Mouse (Mus musculus): Measurements from ENCODE around the gene Etl4.

Etl4 gene

GRCm38 (mm10) chr2:20521686-20522285, 612.2 kb downstream of the Etl4 start:
- no peak for DNase-seq

GRCm38 (mm10) chr2:20523636-20524035, 614.1 kb downstream of the Etl4 start:
- DNase-seq: no peak

DNA sequence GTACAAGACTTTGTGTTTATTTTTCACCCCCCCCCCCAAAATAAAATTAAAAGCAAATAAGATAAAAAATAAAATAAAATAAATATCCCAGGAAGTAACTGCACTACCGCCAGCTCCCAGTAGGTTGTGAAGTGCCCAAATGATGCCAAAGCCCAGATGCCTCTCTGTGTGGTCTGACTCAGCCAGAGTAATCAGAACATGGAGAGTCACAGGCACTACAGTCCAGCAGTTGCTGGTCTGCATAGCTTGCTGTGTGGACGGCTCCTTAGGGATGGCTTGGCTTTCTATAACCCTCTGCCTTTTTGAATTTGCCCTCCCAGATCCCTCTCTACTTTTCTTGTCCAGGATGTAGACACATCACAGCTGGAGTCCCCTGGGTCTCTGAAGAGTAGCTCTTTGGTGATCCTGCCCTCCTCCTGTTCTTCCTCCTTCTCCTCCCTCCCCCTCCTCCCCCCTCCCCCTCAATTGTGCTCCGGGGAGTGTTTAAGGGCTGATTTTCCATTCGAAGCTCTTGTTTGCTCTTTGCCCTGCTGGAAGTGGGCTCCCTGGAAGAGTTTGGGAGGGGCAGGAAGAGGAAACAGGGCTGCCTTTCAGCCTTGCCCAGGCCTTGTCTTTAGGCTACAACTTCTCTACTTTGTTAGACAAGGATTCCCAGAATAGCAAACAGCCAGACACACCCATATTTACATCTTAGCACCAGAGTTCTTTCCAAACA, 616.5 kb downstream of the Etl4 start:
- no peak for DNase-seq

- no peak for DNase-seq
These were observed 617.3 kb downstream of the Etl4 start for GRCm38 (mm10) chr2:20526856-20527255.

DNA sequence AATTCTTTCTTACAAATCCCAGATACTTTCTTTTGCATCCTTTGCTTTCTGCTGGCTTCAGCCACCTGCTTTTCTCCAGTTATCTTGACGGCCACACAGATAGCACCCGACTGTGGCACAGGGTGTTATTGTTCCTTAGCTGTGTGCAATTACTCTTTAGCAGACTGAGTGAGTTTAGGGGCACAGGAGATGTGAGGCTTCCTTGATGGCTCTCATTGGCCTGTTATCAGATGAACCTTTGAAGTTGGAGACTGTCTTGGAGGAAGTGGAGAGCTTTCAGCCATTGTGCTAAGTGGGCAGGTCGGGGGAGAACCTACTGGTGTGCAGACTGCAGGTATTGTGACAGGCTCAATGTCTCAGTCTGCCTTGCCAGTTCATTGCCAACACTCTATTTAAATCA, 623.0 kb downstream of the Etl4 start:
- DNase-seq: no peak

GRCm38 (mm10) chr2:20537785-20538184, 628.2 kb downstream of the Etl4 start:
- DNase-seq: no peak

GRCm38 (mm10) chr2:20538871-20539270, 629.3 kb downstream of the Etl4 start:
- no peak for DNase-seq

DNA sequence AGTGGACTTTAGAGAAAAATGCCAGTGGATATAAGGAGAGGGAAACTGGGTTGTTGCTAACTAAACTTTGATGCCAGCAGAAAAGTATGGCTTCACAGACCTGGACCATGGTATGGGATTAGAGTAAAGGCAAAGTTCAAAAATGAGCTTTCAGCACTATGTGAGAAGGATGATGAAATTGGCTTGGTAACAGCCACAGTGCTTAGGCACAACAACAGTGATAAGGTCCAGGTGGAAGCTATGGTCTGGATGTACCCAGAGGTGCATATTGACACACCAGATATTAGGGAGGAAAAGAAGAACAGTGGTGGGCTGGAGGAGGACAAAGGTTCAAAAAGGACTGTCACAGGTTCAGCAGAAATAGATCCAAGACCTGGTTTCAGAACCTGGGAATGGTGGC, 631.7 kb downstream of the Etl4 start:
- no peak for DNase-seq

- no peak for DNase-seq
These were observed 632.7 kb downstream of the Etl4 start for GRCm38 (mm10) chr2:20542286-20542685.

GRCm38 (mm10) chr2:20545624-20546023, 636.0 kb downstream of the Etl4 start:
- DNase-seq: no peak

DNA sequence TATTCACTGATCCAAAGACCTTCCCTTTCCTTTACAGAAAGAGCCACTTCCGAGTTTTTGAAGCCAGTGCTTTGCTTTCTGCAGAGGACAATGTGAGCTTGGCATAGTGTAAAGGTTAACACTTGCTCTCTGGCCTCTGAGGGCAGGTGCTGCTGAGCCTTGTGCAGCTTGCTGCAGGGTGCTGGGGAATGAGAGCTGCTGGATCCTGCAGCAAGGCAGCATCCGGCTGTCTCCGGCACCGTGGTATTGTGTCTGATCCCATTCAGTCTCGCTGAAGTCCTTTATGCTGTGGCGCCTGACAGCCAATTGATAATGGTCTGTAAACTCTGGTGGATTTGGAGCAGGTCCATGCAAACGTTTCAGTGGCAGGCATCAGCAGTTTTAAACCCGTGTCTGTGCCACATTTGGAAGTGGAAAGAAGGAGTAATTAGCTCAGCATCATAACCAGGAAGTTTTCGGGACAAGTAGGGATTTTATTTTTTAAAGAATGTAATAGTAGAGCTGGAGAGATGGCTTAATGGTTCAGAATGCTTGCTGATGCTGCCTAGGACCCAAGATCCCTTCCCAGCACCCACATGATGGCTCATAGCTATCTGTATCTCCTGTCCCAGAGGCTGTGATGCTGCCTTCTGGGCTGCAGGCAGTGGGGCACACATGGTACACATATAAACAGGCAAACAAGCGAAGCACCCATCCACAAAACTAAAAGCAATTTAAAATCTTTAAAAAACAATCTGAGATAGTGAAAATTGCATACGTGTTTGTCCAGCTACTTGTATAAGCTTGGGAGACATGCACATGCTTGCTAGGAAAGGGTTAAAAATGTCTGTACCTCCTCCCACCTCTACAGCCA, 637.1 kb downstream of the Etl4 start:
- no peak for DNase-seq

- no peak for DNase-seq
These were observed 637.7 kb downstream of the Etl4 start for GRCm38 (mm10) chr2:20547349-20547677.

DNA sequence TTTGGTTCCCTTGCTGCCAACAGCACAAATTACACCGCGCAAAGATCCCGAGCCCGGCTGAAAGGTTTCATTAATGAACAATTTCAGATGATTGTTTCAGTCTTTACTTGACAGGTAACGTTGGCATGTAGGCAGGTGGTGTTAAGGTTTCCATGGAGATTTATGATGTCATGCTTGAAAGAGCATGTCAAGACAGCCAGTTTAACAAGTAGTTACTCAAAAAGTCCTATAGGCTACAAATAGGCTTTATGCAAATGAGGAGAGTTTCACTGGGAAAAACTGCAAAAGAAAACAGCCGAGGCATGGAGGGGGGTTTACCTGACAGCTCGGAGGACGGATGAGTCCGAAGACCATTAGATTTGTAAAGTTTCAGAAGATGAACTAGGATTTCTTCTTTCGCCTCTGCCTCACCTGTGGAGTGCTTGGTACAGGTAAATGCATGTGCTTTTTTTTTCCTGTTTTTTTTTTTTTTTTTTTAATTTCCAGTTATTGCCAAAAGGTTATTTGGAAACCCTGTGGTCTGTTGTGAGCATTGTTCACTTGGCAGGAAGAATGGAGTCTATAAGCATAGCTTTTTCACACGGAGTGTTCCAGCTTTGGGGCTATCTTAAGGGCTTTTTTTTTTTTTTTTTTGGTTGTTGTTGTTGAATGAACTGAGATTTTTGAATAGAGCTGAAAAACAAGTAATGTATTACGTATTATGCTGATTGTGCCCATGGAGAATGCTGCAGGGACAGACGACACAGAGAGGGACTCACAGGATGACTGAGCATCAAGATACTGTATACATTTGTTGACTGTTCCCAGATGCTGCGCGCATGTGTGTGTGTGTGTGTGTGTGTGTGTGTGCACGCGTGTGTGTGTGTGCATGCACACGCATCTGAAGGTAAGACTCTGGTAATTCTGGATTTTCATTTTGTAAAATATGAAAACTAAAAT, 638.4 kb downstream of the Etl4 start:
- DNase-seq: no peak

DNA sequence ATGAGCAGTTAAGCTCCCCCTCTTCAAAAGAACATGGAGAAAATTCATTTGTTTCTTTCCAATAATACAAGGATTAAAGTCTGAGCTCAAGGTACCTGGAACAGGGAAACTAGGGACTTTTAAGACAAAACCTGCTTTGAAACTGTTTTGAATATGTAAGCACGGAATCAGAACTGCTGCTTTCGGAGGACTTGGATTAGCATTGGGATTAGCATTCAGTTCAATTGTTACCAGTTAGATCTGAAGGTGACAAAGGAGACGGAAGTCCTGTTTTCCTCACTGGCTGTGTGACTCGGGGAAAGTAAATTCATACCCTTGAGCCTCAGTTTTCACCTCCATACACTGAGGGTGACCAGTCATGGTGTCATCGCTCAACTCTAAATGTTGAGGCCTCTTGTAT, 639.5 kb downstream of the Etl4 start:
- DNase-seq: no peak

GRCm38 (mm10) chr2:20549996-20550395, 640.4 kb downstream of the Etl4 start:
- DNase-seq: no peak

- no peak for DNase-seq
These were observed 646.1 kb downstream of the Etl4 start for GRCm38 (mm10) chr2:20555706-20556105.

GRCm38 (mm10) chr2:20559083-20559482, 649.5 kb downstream of the Etl4 start:
- no peak for DNase-seq

DNA sequence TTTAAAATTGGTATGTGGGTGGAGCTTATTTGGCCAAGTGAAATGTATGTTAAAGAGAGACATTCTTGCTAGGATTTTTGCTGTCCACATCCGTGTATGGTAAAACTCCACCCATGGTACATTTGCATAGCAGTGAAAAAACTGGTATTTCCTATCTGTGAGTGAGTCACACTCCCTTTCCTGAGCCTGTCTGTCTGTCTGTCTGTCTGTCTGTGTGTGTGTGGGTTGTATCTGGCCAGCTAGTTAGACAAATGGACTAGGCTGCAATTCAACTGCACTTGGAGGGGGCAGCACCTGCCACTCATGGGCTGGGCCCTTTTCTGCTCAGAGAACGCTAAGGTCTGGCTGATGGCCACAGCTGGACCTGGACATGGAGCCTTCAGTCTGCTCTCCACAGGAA, 650.1 kb downstream of the Etl4 start:
- DNase-seq: no peak

- DNase-seq: no peak
These were observed 651.0 kb downstream of the Etl4 start for GRCm38 (mm10) chr2:20560581-20560980.

GRCm38 (mm10) chr2:20563036-20563435, 653.5 kb downstream of the Etl4 start:
- DNase-seq: no peak

DNA sequence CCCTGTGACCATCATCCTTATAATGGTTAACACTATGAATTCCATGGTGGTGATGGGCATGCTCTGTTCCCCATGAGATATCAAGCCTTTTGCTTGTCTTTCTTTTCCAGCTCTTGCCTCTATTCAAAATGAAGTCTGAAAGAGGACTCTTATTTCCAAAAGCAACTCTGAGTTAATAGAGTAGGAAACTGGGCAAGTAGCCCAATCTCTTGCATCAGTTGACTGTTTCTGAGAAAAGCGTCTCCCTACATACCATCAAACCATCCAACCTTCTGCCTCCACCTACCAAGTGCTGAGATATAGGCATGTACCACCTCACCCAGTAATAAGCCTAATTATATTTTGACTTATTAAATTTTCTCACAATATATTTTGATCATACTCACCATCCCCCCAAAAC, 658.9 kb downstream of the Etl4 start:
- DNase-seq: no peak

DNA sequence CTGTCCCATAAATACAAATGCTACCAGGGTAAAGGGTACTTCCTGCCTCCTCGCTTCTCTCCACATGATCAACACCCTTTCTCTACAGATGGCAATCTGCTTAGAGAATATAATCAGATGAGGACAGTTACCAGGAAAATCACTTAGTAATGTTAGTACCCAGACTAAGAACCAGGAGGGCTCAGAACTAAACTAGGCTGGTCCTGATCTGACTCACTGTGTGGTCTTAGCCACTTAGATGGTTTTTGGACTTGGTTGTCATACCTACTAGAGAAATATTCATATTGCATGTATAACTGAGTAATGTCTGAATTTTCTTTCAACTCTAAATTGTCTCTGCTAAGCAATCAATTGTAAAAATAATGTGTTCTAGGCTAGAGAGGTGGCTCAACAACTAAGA, 662.4 kb downstream of the Etl4 start:
- DNase-seq: no peak

- DNase-seq: no peak
These were observed 670.8 kb downstream of the Etl4 start for GRCm38 (mm10) chr2:20580331-20580730.

All from cerebellum, adult 11 months (tissue).